ENCODE assay signal across 23 mouse cellular contexts in genomic region chr19:29671160-29671559, GRCm38 (mm10). TPM values are rescaled to one million over a fixed set of nuclear protein-coding genes. Genes with fewer than 3 reads are reported as not detected.
"Had no signal": no experiment of that assay in that cellular context is flagged by ENCODE, and none has a peak within 500 bp of the region (broad histone marks: within the 10 kb centered on the region; RNA-seq: fewer than 3 reads in every experiment).

No protein-coding gene starts in this region.

- DNase-seq: retina, postnatal 1 day; right cerebral cortex, adult 18-20 months; right cerebral cortex, postnatal 14 days; right cerebral cortex, postnatal 25 days; right cerebral cortex, postnatal 4 days; spleen, adult 18-20 months; thymus, adult 18-20 months; thymus, adult 2 months; thymus, postnatal 14 days; thymus, postnatal 25 days; thymus, postnatal 36 days; thymus, postnatal 4 days had no signal

RNA-seq across cellular contexts. Expression of gene Mlana, which starts 26.5 kb away (rescaled TPM):
- total RNA-seq: neutrophil, adult 5-6 weeks had no signal
- polyA plus RNA-seq: neural tube, embryonic 13.5 days; neural tube, embryonic 14.5 days; neural tube, embryonic 15.5 days; small intestine, adult 2 months; stomach, embryonic 14.5 days; stomach, embryonic 15.5 days; stomach, embryonic 16.5 days; stomach, postnatal 0 days; testis, adult 2 months; thymus, postnatal 0 days had no signal
